Mouse (Mus musculus): ENCODE data around the gene Spsb2. TPM values are rescaled to one million over a fixed set of nuclear protein-coding genes. Genes with fewer than 3 reads are reported as not detected.

The Spsb2 gene
- polyA plus RNA-seq (2015; fragmentation: Nextera tagmentation; extraction: Ambion mirVana) = 8.6 and 9.1 TPM in 2 replicates

- Histone ChIP-seq H3K27me3 (ENCODE audit: control insufficient read depth, insufficient read depth, low read depth, low read length) (no peaks in the 10 kb centered on the region), H3K9me3 (replicated peaks; ENCODE audit: control insufficient read depth, low read length) (no peaks in the 10 kb centered on the region), H3K4me3 (ENCODE audit: low read depth, low read length) (peak within 1 kb of the TSS; percentile 88), H3K36me3 (ENCODE audit: control insufficient read depth, insufficient read depth) (peaks cover 12% of the 10 kb centered on the region), H3K4me1 (ENCODE audit: control insufficient read depth, low read depth, low read length) (peaks cover 60% of the 10 kb centered on the region), H3K27ac (ENCODE audit: low read length) (peak within 1 kb of the TSS; percentile 93), H3K4me2 (ENCODE audit: low read depth, low read length) (peak within 1 kb of the TSS; percentile 99), H3K9ac (ENCODE audit: low read depth, low read length) (peak within 1 kb of the TSS; percentile 87)
- peak; percentile 60 for ATAC-seq (ENCODE audit: low read depth)
- 3% methylated on average over 29 of the region's 29 CpGs for WGBS (ENCODE audit: insufficient replicate concordance)
These were observed at the start of gene Spsb2 for GRCm38 (mm10) chr6:124808358-124809012. Gene Spsb2 (plus strand): TSS chr6:124808661.

- Histone ChIP-seq H3K4me1 (ENCODE audit: control insufficient read depth, low read depth, low read length) (peaks cover 6% of the 10 kb centered on the region), H3K4me2 (ENCODE audit: low read depth, low read length) (no peak overlapping the region), H3K9me3 (replicated peaks; ENCODE audit: control insufficient read depth, low read length) (no peaks in the 10 kb centered on the region), H3K27ac (ENCODE audit: low read length) (no peak overlapping the region), H3K36me3 (ENCODE audit: control insufficient read depth, insufficient read depth) (no peaks in the 10 kb centered on the region), H3K27me3 (ENCODE audit: control insufficient read depth, insufficient read depth, low read depth, low read length) (peaks cover 48% of the 10 kb centered on the region), H3K9ac (ENCODE audit: low read depth, low read length) (no peak overlapping the region), H3K4me3 (ENCODE audit: low read depth, low read length) (no peak overlapping the region)
- no peak for ATAC-seq (ENCODE audit: low read depth)
- WGBS (ENCODE audit: insufficient replicate concordance) = 33% methylated on average over 2 of the region's 2 CpGs
These were observed 49.6 kb upstream of the Spsb2 start for GRCm38 (mm10) chr6:124758849-124759232.

GRCm38 (mm10) chr6:124759259-124759658, 49.2 kb upstream of the Spsb2 start:
- Histone ChIP-seq H3K4me2 (ENCODE audit: low read depth, low read length) (no peak overlapping the region), H3K4me1 (ENCODE audit: control insufficient read depth, low read depth, low read length) (peaks cover 6% of the 10 kb centered on the region), H3K4me3 (ENCODE audit: low read depth, low read length) (no peak overlapping the region), H3K9me3 (replicated peaks; ENCODE audit: control insufficient read depth, low read length) (no peaks in the 10 kb centered on the region), H3K36me3 (ENCODE audit: control insufficient read depth, insufficient read depth) (no peaks in the 10 kb centered on the region), H3K9ac (ENCODE audit: low read depth, low read length) (no peak overlapping the region), H3K27me3 (ENCODE audit: control insufficient read depth, insufficient read depth, low read depth, low read length) (peaks cover 45% of the 10 kb centered on the region), H3K27ac (ENCODE audit: low read length) (no peak overlapping the region)
- ATAC-seq (ENCODE audit: low read depth) = no peak
- 1% methylated on average over 5 of the region's 5 CpGs for whole genome bisulfite sequencing (ENCODE audit: insufficient replicate concordance)

- Histone ChIP-seq H3K27ac (ENCODE audit: low read length) (no peak overlapping the region), H3K4me3 (ENCODE audit: low read depth, low read length) (no peak overlapping the region), H3K4me1 (ENCODE audit: control insufficient read depth, low read depth, low read length) (peaks cover 13% of the 10 kb centered on the region), H3K4me2 (ENCODE audit: low read depth, low read length) (no peak overlapping the region), H3K36me3 (ENCODE audit: control insufficient read depth, insufficient read depth) (no peaks in the 10 kb centered on the region), H3K27me3 (ENCODE audit: control insufficient read depth, insufficient read depth, low read depth, low read length) (peaks cover 36% of the 10 kb centered on the region), H3K9me3 (replicated peaks; ENCODE audit: control insufficient read depth, low read length) (no peaks in the 10 kb centered on the region), H3K9ac (ENCODE audit: low read depth, low read length) (no peak overlapping the region)
- 74% methylated on average over 7 of the region's 7 CpGs for WGBS (ENCODE audit: insufficient replicate concordance)
- ATAC-seq (ENCODE audit: low read depth) = no peak
These were observed 42.5 kb upstream of the Spsb2 start for GRCm38 (mm10) chr6:124765951-124766350.

DNA sequence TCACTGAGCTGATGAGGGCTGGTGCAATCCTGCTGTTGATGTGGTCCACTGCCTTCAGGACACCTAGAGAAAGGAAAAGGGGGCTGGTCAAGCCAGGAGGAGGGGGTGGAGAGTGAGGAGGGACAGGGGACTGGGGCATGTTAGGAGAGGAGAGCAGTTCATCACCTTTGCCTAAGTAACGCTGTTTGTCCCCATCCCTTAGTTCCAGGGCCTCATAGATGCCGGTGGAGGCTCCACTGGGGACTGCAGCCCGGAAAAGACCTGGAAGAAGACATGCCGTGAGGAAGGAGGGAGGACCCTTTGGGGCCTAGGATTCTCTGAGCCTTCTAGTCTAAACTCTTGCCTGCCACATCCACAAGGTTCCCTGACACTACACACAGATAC, 40.9 kb upstream of the Spsb2 start:
- H3K36me3 ChIP-seq (ENCODE audit: control insufficient read depth, insufficient read depth) = no peaks in the 10 kb centered on the region
- ATAC-seq (ENCODE audit: low read depth) = no peak
- no peak overlapping the region for H3K27ac ChIP-seq (ENCODE audit: low read length)
- no peak overlapping the region for H3K4me3 ChIP-seq (ENCODE audit: low read depth, low read length)
- peaks cover 13% of the 10 kb centered on the region for H3K4me1 ChIP-seq (ENCODE audit: control insufficient read depth, low read depth, low read length)
- no peak overlapping the region for H3K9ac ChIP-seq (ENCODE audit: low read depth, low read length)
- H3K27me3 ChIP-seq (ENCODE audit: control insufficient read depth, insufficient read depth, low read depth, low read length) = peaks cover 36% of the 10 kb centered on the region
- H3K4me2 ChIP-seq (ENCODE audit: low read depth, low read length) = no peak overlapping the region
- no peaks in the 10 kb centered on the region for H3K9me3 ChIP-seq (replicated peaks; ENCODE audit: control insufficient read depth, low read length)
- 59% methylated on average over 4 of the region's 4 CpGs for WGBS (ENCODE audit: insufficient replicate concordance)

GRCm38 (mm10) chr6:124767920-124768703, 40.3 kb upstream of the Spsb2 start:
- Histone ChIP-seq H3K4me3 (ENCODE audit: low read depth, low read length) (no peak overlapping the region), H3K27me3 (ENCODE audit: control insufficient read depth, insufficient read depth, low read depth, low read length) (peaks cover 36% of the 10 kb centered on the region), H3K9ac (ENCODE audit: low read depth, low read length) (no peak overlapping the region), H3K27ac (ENCODE audit: low read length) (no peak overlapping the region), H3K9me3 (replicated peaks; ENCODE audit: control insufficient read depth, low read length) (no peaks in the 10 kb centered on the region), H3K4me2 (ENCODE audit: low read depth, low read length) (peak overlapping the region; percentile 3; the same call in 1 of the 2 replicates), H3K36me3 (ENCODE audit: control insufficient read depth, insufficient read depth) (no peaks in the 10 kb centered on the region), H3K4me1 (ENCODE audit: control insufficient read depth, low read depth, low read length) (peaks cover 13% of the 10 kb centered on the region)
- ATAC-seq (ENCODE audit: low read depth) = 0 out of 2 replicates have a peak, but pooled peaks have one; percentile 16
- WGBS (ENCODE audit: insufficient replicate concordance) = 27% methylated on average over 19 of the region's 19 CpGs

DNA sequence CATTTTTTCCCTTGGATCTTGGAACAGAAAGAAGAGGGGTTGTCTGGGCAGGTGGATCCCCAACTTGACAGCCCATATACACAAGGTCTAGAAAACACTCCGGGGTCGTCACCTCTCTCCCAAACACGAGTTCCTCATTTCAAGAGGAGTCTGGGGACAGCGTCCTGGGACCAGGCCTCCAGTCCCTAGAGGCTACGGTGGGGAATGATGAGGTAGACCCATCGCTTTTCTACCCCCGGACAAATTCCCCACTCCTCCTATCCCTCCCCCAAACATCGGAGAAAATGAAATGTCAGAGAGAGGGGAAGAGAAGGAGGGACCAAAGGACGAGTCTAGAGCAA, 39.8 kb upstream of the Spsb2 start:
- Histone ChIP-seq H3K9me3 (replicated peaks; ENCODE audit: control insufficient read depth, low read length) (no peaks in the 10 kb centered on the region), H3K9ac (ENCODE audit: low read depth, low read length) (no peak overlapping the region), H3K27ac (ENCODE audit: low read length) (no peak overlapping the region), H3K4me1 (ENCODE audit: control insufficient read depth, low read depth, low read length) (peaks cover 13% of the 10 kb centered on the region), H3K4me2 (ENCODE audit: low read depth, low read length) (peak overlapping the region; percentile 55), H3K27me3 (ENCODE audit: control insufficient read depth, insufficient read depth, low read depth, low read length) (peaks cover 36% of the 10 kb centered on the region), H3K4me3 (ENCODE audit: low read depth, low read length) (peak overlapping the region; percentile 51), H3K36me3 (ENCODE audit: control insufficient read depth, insufficient read depth) (no peaks in the 10 kb centered on the region)
- ATAC-seq (ENCODE audit: low read depth) = no peak
- 5% methylated on average over 9 of the region's 9 CpGs for WGBS (ENCODE audit: insufficient replicate concordance)

DNA sequence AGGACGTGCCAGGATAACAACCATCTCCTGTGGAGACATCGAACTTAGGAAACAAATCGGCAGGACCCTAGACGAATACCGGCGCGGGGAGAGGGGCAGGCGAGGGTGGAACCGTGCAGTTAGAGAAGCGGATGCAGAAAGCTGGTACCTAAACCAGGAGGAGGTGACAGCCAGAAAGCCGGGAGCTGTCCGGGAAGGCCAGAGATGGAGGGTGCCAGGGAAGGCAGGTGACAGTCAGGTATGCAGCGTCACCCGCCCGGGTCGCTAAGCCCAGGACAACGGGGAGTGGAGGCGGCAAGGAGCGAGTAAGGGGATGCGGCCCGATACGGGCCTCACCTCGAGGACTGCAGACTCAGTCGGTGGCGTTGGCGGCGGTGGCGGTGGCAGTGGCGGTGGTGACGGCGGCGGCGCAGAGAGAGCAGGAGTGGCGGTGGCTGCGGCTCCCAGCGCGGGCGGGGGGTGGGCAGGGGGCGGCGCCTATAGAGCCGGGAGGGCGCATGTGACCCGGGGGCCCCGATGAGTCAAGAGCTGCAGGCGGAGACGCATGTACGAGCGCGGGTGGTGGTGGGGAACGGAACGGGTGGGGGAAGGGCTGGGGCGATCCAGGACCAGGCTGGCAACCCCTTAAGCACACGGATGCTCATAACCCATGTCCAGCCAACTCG, 39.2 kb upstream of the Spsb2 start, which contains the start of gene Eno2:
Gene Eno2 (minus strand): TSS at position 573 of the 665 bp plus-strand sequence.
- H3K9me3 ChIP-seq (replicated peaks; ENCODE audit: control insufficient read depth, low read length) = no peaks in the 10 kb centered on the region
- H3K4me3 ChIP-seq (ENCODE audit: low read depth, low read length) = peak within 1 kb of the TSS; percentile 51
- H3K4me1 ChIP-seq (ENCODE audit: control insufficient read depth, low read depth, low read length) = peaks cover 13% of the 10 kb centered on the region
- H3K27me3 ChIP-seq (ENCODE audit: control insufficient read depth, insufficient read depth, low read depth, low read length) = peaks cover 36% of the 10 kb centered on the region
- ATAC-seq (ENCODE audit: low read depth) = 0 out of 2 replicates have a peak, but pooled peaks have one; percentile 37
- H3K9ac ChIP-seq (ENCODE audit: low read depth, low read length) = 0 out of 2 replicates have a peak within 1 kb of the TSS, but pooled peaks have one; percentile 25
- no peak within 1 kb of the TSS for H3K27ac ChIP-seq (ENCODE audit: low read length)
- no peaks in the 10 kb centered on the region for H3K36me3 ChIP-seq (ENCODE audit: control insufficient read depth, insufficient read depth)
- peak within 1 kb of the TSS; percentile 55 for H3K4me2 ChIP-seq (ENCODE audit: low read depth, low read length)
- under 1% methylated on average over 54 of the region's 54 CpGs for WGBS (ENCODE audit: insufficient replicate concordance)
